Mouse (Mus musculus) cortical plate, adult 2 months (tissue): ENCODE measurements at regions not wholly inside any gene's neighbourhood (a gene's known extent, or its start where the extent isn't known, plus 50 kb on each side); places are given as distances from the start of the nearest gene placed in this dataset.
A peak's percentile ranks its signal among the peaks of the same experiment; 100 is the strongest.

Source experiments
- H3K27ac ChIP-seq: fragments of 200-500 bp; 2 replicates; pipeline ENCODE4 v1.5.1; 2012; ENCODE audit warnings: low read length, control low read depth, inconsistent platforms; ENCODE audit not compliant: insufficient read depth
- H3K4me1 ChIP-seq: fragments of 200-500 bp; 2 replicates; pipeline ENCODE4 v1.6.1; 2011; ENCODE audit warnings: low read length; ENCODE audit not compliant: control insufficient read depth, insufficient read depth
- H3K4me3 ChIP-seq: fragments of 200-500 bp; 2 replicates; pipeline ENCODE4 v1.5.1; 2011; ENCODE audit warnings: mild to moderate bottlenecking, low read length, control low read depth; ENCODE audit not compliant: insufficient read depth
- CTCF ChIP-seq: fragments of 200-500 bp; IDR thresholded peaks from 2 replicates; pipeline ENCODE4 v1.5.1; 2011; ENCODE audit warnings: mild to moderate bottlenecking, control low read depth, low read length; ENCODE audit not compliant: insufficient read depth; ENCODE audit errors: extremely low read depth
- POLR2A ChIP-seq: fragments of 200-500 bp; IDR thresholded peaks from 2 replicates; pipeline ENCODE4 v1.6.1; 2011; ENCODE audit warnings: mild to moderate bottlenecking, low read length, control low read depth; ENCODE audit not compliant: insufficient read depth; ENCODE audit errors: extremely low read depth

GRCm38 (mm10) chr3:143596011-143596683 lies 608.9 kb downstream of the Lmo4 start:
- no peak for TF ChIP-seq CTCF
- no peak for TF ChIP-seq POLR2A
- Histone ChIP-seq H3K27ac (no peak overlapping the region), H3K4me1 (peaks cover 10% of the 10 kb centered on the region), H3K4me3 (no peak overlapping the region)

GRCm38 (mm10) chr3:143595081-143595480 lies 609.9 kb downstream of the Lmo4 start:
- no peak for TF ChIP-seq POLR2A
- TF ChIP-seq CTCF = no peak
- Histone ChIP-seq H3K4me3 (no peak overlapping the region), H3K4me1 (peaks cover 7% of the 10 kb centered on the region), H3K27ac (peak overlapping the region; percentile 91)

DNA sequence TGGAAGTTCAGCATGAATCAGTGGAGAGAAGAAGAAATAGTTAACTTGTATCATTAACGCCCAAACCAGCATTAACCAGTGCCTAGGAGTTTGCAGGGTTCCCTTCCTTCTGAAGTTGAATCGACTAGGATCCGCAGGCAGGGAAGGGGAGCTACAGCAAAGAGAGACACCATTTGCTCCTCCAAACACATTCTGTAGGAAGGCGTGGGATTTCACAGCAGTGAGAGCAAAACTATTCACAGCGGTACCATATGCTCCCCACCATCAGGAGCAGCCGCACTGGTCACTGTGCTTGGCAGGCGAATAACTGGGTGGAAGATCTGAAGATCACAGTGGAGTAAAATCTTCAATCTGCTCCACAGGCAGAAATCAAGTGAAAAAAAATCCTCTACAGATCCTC lies 610.3 kb downstream of the Lmo4 start:
- Histone ChIP-seq H3K4me3 (no peak overlapping the region), H3K4me1 (peaks cover 7% of the 10 kb centered on the region), H3K27ac (peak overlapping the region; percentile 91)
- TF ChIP-seq CTCF = no peak
- 0 out of 2 replicates have a peak, but pooled peaks have one; percentile 10 for TF ChIP-seq POLR2A

GRCm38 (mm10) chr3:143586653-143587052 lies 618.4 kb downstream of the Lmo4 start:
- H3K4me1 ChIP-seq = no peaks in the 10 kb centered on the region
- TF ChIP-seq POLR2A (no peak), CTCF (no peak)

DNA sequence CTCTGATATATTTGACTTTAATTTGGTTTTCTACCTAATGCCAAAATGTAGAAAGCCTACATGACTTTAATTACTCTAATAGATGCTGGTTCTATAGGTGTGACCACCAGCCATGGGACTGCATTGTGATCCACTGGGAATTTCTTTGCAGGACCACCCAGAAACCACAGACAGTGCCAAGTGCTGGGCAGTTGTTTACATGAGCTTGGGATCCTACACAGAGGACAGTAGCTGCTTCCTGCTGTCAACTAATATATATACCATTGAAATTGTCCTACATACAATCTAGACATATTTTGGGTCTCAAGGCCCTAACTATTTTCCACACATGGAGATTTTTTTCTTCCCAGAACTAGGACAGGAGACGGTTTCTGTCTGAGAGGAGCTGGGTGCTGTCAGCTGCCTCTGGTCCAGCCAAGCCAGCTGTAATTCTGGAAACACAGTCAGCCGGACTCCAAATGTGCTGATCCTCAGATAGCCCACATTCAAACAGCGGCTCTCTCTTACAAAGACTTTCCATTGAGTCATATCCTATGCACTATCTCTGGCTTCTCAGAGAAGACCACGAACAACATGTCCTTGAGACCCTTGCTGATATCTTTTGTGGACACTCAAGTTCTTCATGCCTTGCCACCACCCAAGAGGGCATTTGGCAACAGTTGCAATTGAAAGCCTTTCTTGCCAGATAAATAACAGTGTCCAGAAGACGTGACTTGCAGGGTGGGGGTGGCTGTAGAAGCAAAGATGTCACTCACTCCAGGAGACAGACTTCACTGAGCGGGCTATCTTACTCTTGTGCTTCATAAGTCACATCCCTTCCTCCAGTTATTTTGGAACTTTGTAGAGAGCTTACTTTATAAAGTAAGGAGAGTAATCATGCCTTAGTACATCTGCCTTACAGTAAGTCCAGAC lies 620.1 kb downstream of the Lmo4 start:
- no peaks in the 10 kb centered on the region for H3K4me1 ChIP-seq
- TF ChIP-seq CTCF (no peak), POLR2A (no peak)
- H3K27ac ChIP-seq = no peak overlapping the region

More at GRCm38 (mm10) chr3:143586653-143587052, 618.4 kb downstream of the Lmo4 start:
- Histone ChIP-seq H3K4me3 (no peak overlapping the region), H3K27ac (no peak overlapping the region)

DNA sequence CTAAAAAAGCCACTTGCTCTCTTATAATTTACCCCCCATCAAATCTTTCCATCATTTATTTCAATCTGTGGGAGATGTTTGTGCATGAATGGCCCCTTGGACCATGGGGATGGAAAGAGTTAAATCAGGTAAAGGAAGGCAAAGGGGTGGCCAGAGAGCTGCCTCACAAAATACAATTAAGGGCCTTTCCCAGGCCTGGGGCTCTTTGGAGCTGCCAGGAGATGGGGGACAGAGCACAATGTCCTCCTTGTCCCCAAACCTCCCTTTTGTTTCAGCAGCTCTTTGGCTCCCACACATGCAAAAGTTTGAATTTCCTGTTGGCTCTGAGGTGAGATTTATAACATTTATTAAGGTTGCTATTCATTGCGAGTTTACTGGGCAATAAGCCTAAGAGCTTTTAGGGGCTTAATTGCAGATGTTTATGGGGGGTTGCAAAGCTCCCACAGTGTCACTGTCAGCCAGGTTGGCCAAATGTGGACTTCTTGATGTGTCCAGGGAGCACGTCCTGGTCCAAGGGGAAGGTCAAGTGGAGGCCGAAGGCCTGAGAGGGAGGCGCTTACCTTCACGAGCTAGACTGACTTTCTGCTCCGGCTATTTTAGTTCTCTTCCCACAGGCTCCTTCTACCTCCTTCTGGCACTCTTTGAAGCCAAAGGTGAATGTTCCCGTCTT lies 628.5 kb downstream of the Lmo4 start:
- TF ChIP-seq POLR2A = no peak
- TF ChIP-seq CTCF = no peak
- Histone ChIP-seq H3K4me3 (no peak overlapping the region), H3K27ac (no peak overlapping the region), H3K4me1 (no peaks in the 10 kb centered on the region)

More for the DNA sequence above, 620.1 kb downstream of the Lmo4 start:
- H3K4me3 ChIP-seq = no peak overlapping the region

DNA sequence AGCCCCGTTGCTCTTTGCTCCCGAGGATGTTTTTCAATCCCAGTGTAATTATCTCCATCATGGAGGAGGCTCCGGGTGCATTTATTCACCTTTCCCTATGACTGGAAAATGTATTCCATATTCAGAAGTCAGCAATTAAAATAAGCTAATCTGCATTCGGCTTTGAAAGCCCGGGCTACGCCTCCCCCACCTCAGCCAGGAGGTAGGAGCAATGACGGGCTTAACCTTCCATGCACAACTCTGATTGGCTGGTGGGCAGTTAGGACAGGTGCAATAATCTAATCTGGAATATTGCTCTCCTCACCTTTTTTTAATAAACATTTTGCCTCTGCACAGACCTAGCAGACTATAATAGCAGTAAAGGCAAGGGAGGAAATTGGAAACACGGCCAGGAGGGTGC lies 629.3 kb downstream of the Lmo4 start:
- no peaks in the 10 kb centered on the region for H3K4me1 ChIP-seq
- TF ChIP-seq POLR2A (no peak), CTCF (no peak)

DNA sequence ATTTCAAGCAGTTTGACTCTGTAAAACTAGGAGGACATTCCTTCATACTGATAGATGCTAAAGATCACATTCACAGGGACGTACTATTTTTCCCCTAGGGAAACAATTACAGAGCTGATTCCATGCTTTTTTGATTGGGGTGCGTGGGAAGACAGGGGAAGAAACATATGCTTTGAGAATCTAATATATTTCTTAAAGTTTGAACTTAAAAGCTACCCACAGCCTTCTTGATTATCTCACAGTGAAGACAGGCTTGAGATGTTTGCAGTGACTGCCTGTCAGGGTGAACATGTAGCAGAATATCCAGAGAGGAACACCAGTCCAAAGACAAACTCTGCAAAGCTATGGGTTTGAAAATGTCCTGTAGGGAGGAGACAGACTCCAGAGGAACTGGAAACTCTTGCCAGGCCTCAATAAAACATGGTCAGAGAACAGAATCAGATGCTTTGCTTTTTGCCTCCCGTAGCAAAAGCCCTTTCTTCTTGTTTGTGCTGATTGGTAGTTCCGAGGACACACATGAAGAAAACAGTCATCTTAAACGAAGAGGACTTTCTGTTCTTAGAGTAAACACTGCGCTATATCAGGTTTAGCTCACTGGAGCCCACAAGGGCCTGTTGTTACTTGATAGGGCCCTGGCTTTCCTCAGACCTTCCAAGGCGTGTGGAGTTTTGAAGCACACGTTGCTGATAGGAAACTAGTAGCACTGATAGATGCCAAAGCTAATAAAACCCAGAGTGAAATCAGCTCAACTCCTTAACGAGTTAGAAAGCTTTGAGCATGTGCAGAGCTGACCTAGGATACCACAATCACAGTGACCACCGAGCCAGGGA lies 630.8 kb downstream of the Lmo4 start:
- Histone ChIP-seq H3K4me3 (no peak overlapping the region), H3K4me1 (no peaks in the 10 kb centered on the region), H3K27ac (no peak overlapping the region)
- TF ChIP-seq POLR2A (no peak), CTCF (no peak)

More for the DNA sequence above, 629.3 kb downstream of the Lmo4 start:
- Histone ChIP-seq H3K27ac (no peak overlapping the region), H3K4me3 (no peak overlapping the region)

DNA sequence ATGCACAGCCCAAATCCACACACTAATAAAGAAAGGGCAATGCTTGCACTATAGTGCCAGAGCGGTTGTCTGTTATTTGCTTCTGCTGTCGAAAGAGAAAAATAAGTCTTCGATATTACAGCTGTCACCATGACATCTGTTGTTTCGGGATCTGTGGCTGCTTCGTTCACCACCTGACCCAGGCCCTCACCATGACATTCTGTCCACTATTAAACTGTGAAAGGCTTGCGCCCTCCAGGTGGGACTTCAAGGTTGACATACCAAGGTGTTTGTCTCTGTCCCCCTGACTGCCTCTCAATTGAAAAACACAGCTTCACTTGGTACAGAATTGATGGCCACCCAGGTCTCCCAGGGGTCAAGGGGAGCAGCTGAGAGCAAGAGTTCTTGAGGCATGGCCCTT lies 635.1 kb downstream of the Lmo4 start:
- Histone ChIP-seq H3K4me3 (no peak overlapping the region), H3K4me1 (no peaks in the 10 kb centered on the region), H3K27ac (no peak overlapping the region)
- TF ChIP-seq CTCF (no peak), POLR2A (no peak)
